Mouse (Mus musculus): ENCODE data around the gene Aldh1a3. TPM values are rescaled to one million over a fixed set of nuclear protein-coding genes. Genes with fewer than 3 reads are reported as not detected.

Gene Aldh1a3
- polyA plus RNA-seq, 1 experiment: 11.1 TPM

GRCm38 (mm10) chr7:66449971-66450752 is 22.8 kb upstream of the Aldh1a3 start:
- TF ChIP-seq CTCF (IDR thresholded peaks at IDR 0.05; ENCODE audit: extremely low read depth, insufficient read length, insufficient replicate concordance, low read depth, low read length) (no peak), POLR2A (IDR thresholded peaks at IDR 0.05; ENCODE audit: low read depth, low read length) (no peak)
- Histone ChIP-seq H3K36me3 (ENCODE audit: control insufficient read depth, insufficient read depth, low read length) (no peaks in the 10 kb centered on the region), H3K27me3 (ENCODE audit: control insufficient read depth, insufficient read depth, low read length) (no peaks in the 10 kb centered on the region), H3K4me1 (ENCODE audit: control insufficient read depth, insufficient read depth, insufficient read length, low read length) (peaks cover 6% of the 10 kb centered on the region; the same call in 1 of the 2 replicates), H3K4me3 (ENCODE audit: low read depth, low read length) (no peak overlapping the region), H3K27ac (ENCODE audit: insufficient read depth, low read depth, low read length) (no peak overlapping the region)
- WGBS: 17% methylated on average over 16 of the region's 16 CpGs

- 72% methylated on average over 15 of the region's 15 CpGs for WGBS
- TF ChIP-seq POLR2A (IDR thresholded peaks at IDR 0.05; ENCODE audit: low read depth, low read length) (no peak), CTCF (IDR thresholded peaks at IDR 0.05; ENCODE audit: extremely low read depth, insufficient read length, insufficient replicate concordance, low read depth, low read length) (no peak)
- Histone ChIP-seq H3K27ac (ENCODE audit: insufficient read depth, low read depth, low read length) (no peak overlapping the region), H3K36me3 (ENCODE audit: control insufficient read depth, insufficient read depth, low read length) (no peaks in the 10 kb centered on the region), H3K4me1 (ENCODE audit: control insufficient read depth, insufficient read depth, insufficient read length, low read length) (peaks cover 6% of the 10 kb centered on the region; the same call in 1 of the 2 replicates), H3K4me3 (ENCODE audit: low read depth, low read length) (no peak overlapping the region), H3K27me3 (ENCODE audit: control insufficient read depth, insufficient read depth, low read length) (no peaks in the 10 kb centered on the region)
Measured at GRCm38 (mm10) chr7:66448786-66449540, 21.6 kb upstream of the Aldh1a3 start.

- no peak for TF ChIP-seq CTCF (IDR thresholded peaks at IDR 0.05; ENCODE audit: extremely low read depth, insufficient read length, insufficient replicate concordance, low read depth, low read length)
- no peak for TF ChIP-seq POLR2A (IDR thresholded peaks at IDR 0.05; ENCODE audit: low read depth, low read length)
- Histone ChIP-seq H3K4me3 (ENCODE audit: low read depth, low read length) (no peak overlapping the region), H3K27ac (ENCODE audit: insufficient read depth, low read depth, low read length) (no peak overlapping the region), H3K27me3 (ENCODE audit: control insufficient read depth, insufficient read depth, low read length) (no peaks in the 10 kb centered on the region), H3K36me3 (ENCODE audit: control insufficient read depth, insufficient read depth, low read length) (no peaks in the 10 kb centered on the region), H3K4me1 (ENCODE audit: control insufficient read depth, insufficient read depth, insufficient read length, low read length) (peaks cover 6% of the 10 kb centered on the region; the same call in 1 of the 2 replicates)
- WGBS: 70% methylated on average over 10 of the region's 10 CpGs
Measured at GRCm38 (mm10) chr7:66448304-66448703, 21.0 kb upstream of the Aldh1a3 start.

GRCm38 (mm10) chr7:66446860-66447259 is 19.5 kb upstream of the Aldh1a3 start:
- no peak overlapping the region for H3K27ac ChIP-seq (ENCODE audit: insufficient read depth, low read depth, low read length)
- no peaks in the 10 kb centered on the region for H3K27me3 ChIP-seq (ENCODE audit: control insufficient read depth, insufficient read depth, low read length)
- TF ChIP-seq CTCF (IDR thresholded peaks at IDR 0.05; ENCODE audit: extremely low read depth, insufficient read length, insufficient replicate concordance, low read depth, low read length) (no peak), POLR2A (IDR thresholded peaks at IDR 0.05; ENCODE audit: low read depth, low read length) (no peak)
- WGBS: 51% methylated on average over 3 of the region's 3 CpGs
- no peak overlapping the region for H3K4me3 ChIP-seq (ENCODE audit: low read depth, low read length)
- H3K4me1 ChIP-seq (ENCODE audit: control insufficient read depth, insufficient read depth, insufficient read length, low read length): peaks cover 8% of the 10 kb centered on the region
- H3K36me3 ChIP-seq (ENCODE audit: control insufficient read depth, insufficient read depth, low read length): no peaks in the 10 kb centered on the region

- Histone ChIP-seq H3K4me1 (ENCODE audit: control insufficient read depth, insufficient read depth, insufficient read length, low read length) (peaks cover 8% of the 10 kb centered on the region), H3K4me3 (ENCODE audit: low read depth, low read length) (no peak overlapping the region), H3K27me3 (ENCODE audit: control insufficient read depth, insufficient read depth, low read length) (no peaks in the 10 kb centered on the region), H3K27ac (ENCODE audit: insufficient read depth, low read depth, low read length) (no peak overlapping the region), H3K36me3 (ENCODE audit: control insufficient read depth, insufficient read depth, low read length) (no peaks in the 10 kb centered on the region)
- TF ChIP-seq POLR2A (IDR thresholded peaks at IDR 0.05; ENCODE audit: low read depth, low read length): no peak
- no peak for TF ChIP-seq CTCF (IDR thresholded peaks at IDR 0.05; ENCODE audit: extremely low read depth, insufficient read length, insufficient replicate concordance, low read depth, low read length)
- 65% methylated on average over 11 of the region's 11 CpGs for WGBS
Measured at GRCm38 (mm10) chr7:66445117-66445905, 18.0 kb upstream of the Aldh1a3 start.

GRCm38 (mm10) chr7:66444706-66445105 is 17.4 kb upstream of the Aldh1a3 start:
- Histone ChIP-seq H3K4me1 (ENCODE audit: control insufficient read depth, insufficient read depth, insufficient read length, low read length) (peaks cover 8% of the 10 kb centered on the region), H3K4me3 (ENCODE audit: low read depth, low read length) (no peak overlapping the region), H3K27me3 (ENCODE audit: control insufficient read depth, insufficient read depth, low read length) (no peaks in the 10 kb centered on the region), H3K27ac (ENCODE audit: insufficient read depth, low read depth, low read length) (no peak overlapping the region), H3K36me3 (ENCODE audit: control insufficient read depth, insufficient read depth, low read length) (no peaks in the 10 kb centered on the region)
- WGBS: 78% methylated on average over 5 of the region's 5 CpGs
- TF ChIP-seq POLR2A (IDR thresholded peaks at IDR 0.05; ENCODE audit: low read depth, low read length): no peak
- TF ChIP-seq CTCF (IDR thresholded peaks at IDR 0.05; ENCODE audit: extremely low read depth, insufficient read length, insufficient replicate concordance, low read depth, low read length): no peak

Measured in small intestine, adult 2 months (tissue).